Mouse (Mus musculus) cerebellum, adult 2 months (tissue): ENCODE data around the gene Mrpl10.

ENCODE experiments used
- CTCF ChIP-seq: fragments of 200-500 bp; IDR thresholded peaks from 2 replicates; pipeline ENCODE4 v1.5.1; 2011; ENCODE audit warnings: low read depth, mild to moderate bottlenecking, control low read depth, low read length, moderate library complexity, borderline replicate concordance; ENCODE audit not compliant: insufficient read depth
- POLR2A ChIP-seq: fragments of 200-500 bp; IDR thresholded peaks from 2 replicates; pipeline ENCODE4 v1.6.1; 2011; ENCODE audit warnings: low read length, control low read depth, borderline replicate concordance; ENCODE audit not compliant: insufficient read depth

DNA sequence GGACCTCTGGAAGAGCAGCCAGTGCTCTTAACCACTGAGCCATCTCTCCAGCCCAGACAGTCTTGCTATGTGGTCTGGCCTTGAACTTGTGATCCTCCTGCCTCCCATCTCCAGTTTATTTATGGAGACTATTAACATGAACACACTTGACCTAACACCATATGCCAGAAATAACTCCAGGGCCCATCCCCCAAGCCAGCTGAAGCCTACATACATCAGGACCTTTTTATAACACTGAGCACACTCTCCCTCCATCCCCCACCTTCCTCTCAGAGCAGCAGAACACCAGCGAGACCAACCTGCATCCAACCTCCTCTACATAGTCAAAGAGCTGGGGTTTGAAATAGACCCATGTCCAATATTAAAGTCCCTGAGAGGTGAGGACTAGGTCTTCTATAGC, 29.8 kb downstream of the Mrpl10 start:
- no peak for TF ChIP-seq CTCF
- TF ChIP-seq POLR2A = no peak
